Mouse (Mus musculus) stomach, embryonic 15.5 days (tissue): Measurements from ENCODE around the gene Acsl5. TPM values are rescaled to one million over a fixed set of nuclear protein-coding genes. Genes with fewer than 3 reads are reported as not detected.

Experiments used
- ATAC-seq: fragments of 200-750 bp; cut with Nextera tagmentation; 2 replicates; pipeline ENCODE4 v1.8.0; 2017; ENCODE audit warnings: low read depth, moderate number of reproducible peaks, moderate TSS enrichment; ENCODE audit not compliant: insufficient read depth, low FRiP score
- H3K27ac ChIP-seq: fragments of 300-500 bp; sonication (generic); 2 replicates; pipeline ENCODE4 v1.5.1; 2015; ENCODE audit warnings: mild to moderate bottlenecking, inconsistent platforms
- H3K27me3 ChIP-seq: fragments of 300-500 bp; sonication (generic); replicated peaks from 2 replicates; pipeline ENCODE4 v1.6.1; 2015; ENCODE audit warnings: inconsistent platforms
- H3K36me3 ChIP-seq: fragments of 300-500 bp; sonication (generic); 2 replicates; pipeline ENCODE4 v1.6.1; 2015; ENCODE audit warnings: inconsistent platforms
- H3K4me1 ChIP-seq: fragments of 300-500 bp; sonication (generic); 2 replicates; pipeline ENCODE4 v1.6.1; 2015; ENCODE audit warnings: inconsistent platforms
- H3K4me2 ChIP-seq: fragments of 300-500 bp; sonication (generic); 2 replicates; pipeline ENCODE4 v1.6.1; 2015; ENCODE audit warnings: mild to moderate bottlenecking, inconsistent platforms
- H3K4me3 ChIP-seq: fragments of 300-500 bp; sonication (generic); replicated peaks from 2 replicates; pipeline ENCODE4 v1.5.1; 2015; ENCODE audit warnings: inconsistent platforms
- H3K9ac ChIP-seq: fragments of 300-500 bp; sonication (generic); 2 replicates; pipeline ENCODE4 v1.6.1; 2015; ENCODE audit warnings: inconsistent platforms
- H3K9me3 ChIP-seq: fragments of 300-500 bp; sonication (generic); 2 replicates; pipeline ENCODE4 v1.6.1; 2016; ENCODE audit warnings: inconsistent platforms
- WGBS: fragments of 180-500 bp; shearing (Covaris S2); methylation state at CpG from one replicate; pipeline ENCODE4 v1.1.7; 2015; 5-methylcytosine and 5-hydroxymethylcytosine counted together
- polyA plus RNA-seq: library from polyadenylated mRNA; unstranded; fragments of >200 nt; fragmentation: Nextera tagmentation; extraction: Ambion mirVana; gene quantifications from 2 replicates; pipeline ENCODE4 v1.2.1, GENCODE M21; 2015

Acsl5 gene
- polyA plus RNA-seq, 1 experiment from 2014 or later: 116 TPM

GRCm38 (mm10) chr19:55244791-55245231 is 6.9 kb upstream of the Acsl5 start:
- Histone ChIP-seq H3K27me3 (no peaks in the 10 kb centered on the region), H3K4me3 (no peak overlapping the region), H3K27ac (peak overlapping the region; percentile 40; the same call in 1 of the 2 replicates), H3K36me3 (no peaks in the 10 kb centered on the region), H3K4me2 (no peak overlapping the region), H3K4me1 (0 out of 2 replicates have a peak, but pooled peaks cover 3% of the 10 kb centered on the region), H3K9me3 (no peaks in the 10 kb centered on the region), H3K9ac (no peak overlapping the region)
- ATAC-seq: peak; percentile 79
- 21% methylated on average over 7 of the region's 7 CpGs for WGBS

- Histone ChIP-seq H3K9ac (no peak overlapping the region), H3K4me3 (no peak overlapping the region), H3K27ac (no peak overlapping the region), H3K4me1 (0 out of 2 replicates have a peak, but pooled peaks cover 3% of the 10 kb centered on the region), H3K36me3 (no peaks in the 10 kb centered on the region), H3K9me3 (no peaks in the 10 kb centered on the region), H3K27me3 (no peaks in the 10 kb centered on the region), H3K4me2 (no peak overlapping the region)
- 79% methylated on average over 5 of the region's 5 CpGs for WGBS
- ATAC-seq: no peak
Observed at GRCm38 (mm10) chr19:55247563-55247962, 4.2 kb upstream of the Acsl5 start.

- 49% methylated on average over 9 of the region's 9 CpGs for WGBS
- ATAC-seq: no peak
- no peak overlapping the region for H3K27ac ChIP-seq
- no peak overlapping the region for H3K9ac ChIP-seq
- no peaks in the 10 kb centered on the region for H3K9me3 ChIP-seq
- no peak overlapping the region for H3K4me3 ChIP-seq
- H3K4me1 ChIP-seq: 0 out of 2 replicates have a peak, but pooled peaks cover 3% of the 10 kb centered on the region
- no peak overlapping the region for H3K4me2 ChIP-seq
- no peaks in the 10 kb centered on the region for H3K27me3 ChIP-seq
- no peaks in the 10 kb centered on the region for H3K36me3 ChIP-seq
Observed at GRCm38 (mm10) chr19:55247991-55248520, 3.7 kb upstream of the Acsl5 start.

- Histone ChIP-seq H3K27me3 (no peaks in the 10 kb centered on the region), H3K4me1 (0 out of 2 replicates have a peak, but pooled peaks cover 3% of the 10 kb centered on the region), H3K4me3 (no peak overlapping the region), H3K27ac (no peak overlapping the region), H3K9me3 (no peaks in the 10 kb centered on the region), H3K36me3 (no peaks in the 10 kb centered on the region), H3K4me2 (no peak overlapping the region), H3K9ac (no peak overlapping the region)
- ATAC-seq: no peak
- WGBS: 73% methylated on average over 5 of the region's 5 CpGs
Observed at GRCm38 (mm10) chr19:55250451-55250850, 1.3 kb upstream of the Acsl5 start.

- H3K9ac ChIP-seq: peak overlapping the region; percentile 77
- H3K27me3 ChIP-seq: no peaks in the 10 kb centered on the region
- H3K9me3 ChIP-seq: no peaks in the 10 kb centered on the region
- peak overlapping the region; percentile 91 for H3K27ac ChIP-seq
- H3K4me3 ChIP-seq: peak overlapping the region; percentile 64
- peak overlapping the region; percentile 91 for H3K4me2 ChIP-seq
- no peak for ATAC-seq
- no peaks in the 10 kb centered on the region for H3K36me3 ChIP-seq
- H3K4me1 ChIP-seq: 0 out of 2 replicates have a peak, but pooled peaks cover 3% of the 10 kb centered on the region
- WGBS: 2% methylated on average over 9 of the region's 9 CpGs
Observed at GRCm38 (mm10) chr19:55253239-55253569, 1.5 kb downstream of the Acsl5 start.

GRCm38 (mm10) chr19:55253570-55254441 is 2.1 kb downstream of the Acsl5 start:
- peak overlapping the region; percentile 77 for H3K9ac ChIP-seq
- peak; percentile 72 for ATAC-seq

GRCm38 (mm10) chr19:55254513-55255016 is 2.8 kb downstream of the Acsl5 start:
- peak overlapping the region; percentile 64 for H3K4me3 ChIP-seq
- peak overlapping the region; percentile 77; the same call in 1 of the 2 replicates for H3K9ac ChIP-seq
- WGBS: 15% methylated on average over 5 of the region's 5 CpGs
- peaks cover 6% of the 10 kb centered on the region; the same call in 1 of the 2 replicates for H3K4me1 ChIP-seq
- peak overlapping the region; percentile 91 for H3K27ac ChIP-seq
- no peaks in the 10 kb centered on the region for H3K9me3 ChIP-seq
- H3K27me3 ChIP-seq: no peaks in the 10 kb centered on the region
- peak; percentile 65 for ATAC-seq
- no peaks in the 10 kb centered on the region for H3K36me3 ChIP-seq
- H3K4me2 ChIP-seq: peak overlapping the region; percentile 91

More at GRCm38 (mm10) chr19:55253570-55254441, 2.1 kb downstream of the Acsl5 start:
- no peaks in the 10 kb centered on the region for H3K36me3 ChIP-seq
- 0 out of 2 replicates have a peak, but pooled peaks cover 3% of the 10 kb centered on the region for H3K4me1 ChIP-seq
- H3K4me3 ChIP-seq: peak overlapping the region; percentile 64
- H3K27me3 ChIP-seq: no peaks in the 10 kb centered on the region
- no peaks in the 10 kb centered on the region for H3K9me3 ChIP-seq
- H3K27ac ChIP-seq: peak overlapping the region; percentile 91
- under 1% methylated on average over 32 of the region's 32 CpGs for WGBS
- H3K4me2 ChIP-seq: peak overlapping the region; percentile 91

GRCm38 (mm10) chr19:55256156-55256555 is 4.4 kb downstream of the Acsl5 start:
- WGBS: 54% methylated on average over 9 of the region's 9 CpGs
- Histone ChIP-seq H3K36me3 (no peaks in the 10 kb centered on the region), H3K27me3 (no peaks in the 10 kb centered on the region), H3K4me3 (no peak overlapping the region), H3K9me3 (no peaks in the 10 kb centered on the region), H3K27ac (no peak overlapping the region), H3K4me1 (peaks cover 8% of the 10 kb centered on the region; the same call in 1 of the 2 replicates), H3K4me2 (no peak overlapping the region), H3K9ac (no peak overlapping the region)
- no peak for ATAC-seq

- Histone ChIP-seq H3K4me3 (no peak overlapping the region), H3K4me1 (peaks cover 8% of the 10 kb centered on the region; the same call in 1 of the 2 replicates), H3K27ac (peak overlapping the region; percentile 32; the same call in 1 of the 2 replicates), H3K9ac (no peak overlapping the region), H3K9me3 (no peaks in the 10 kb centered on the region), H3K27me3 (no peaks in the 10 kb centered on the region), H3K4me2 (no peak overlapping the region), H3K36me3 (no peaks in the 10 kb centered on the region)
- 66% methylated on average over 5 of the region's 5 CpGs for WGBS
- peak; percentile 31; the same call in 1 of the 2 replicates for ATAC-seq
Observed at GRCm38 (mm10) chr19:55257656-55258375, 6.1 kb downstream of the Acsl5 start.

- H3K4me3 ChIP-seq: no peak overlapping the region
- no peaks in the 10 kb centered on the region for H3K36me3 ChIP-seq
- no peak overlapping the region for H3K27ac ChIP-seq
- H3K4me1 ChIP-seq: peaks cover 8% of the 10 kb centered on the region; the same call in 1 of the 2 replicates
- 81% methylated on average over 5 of the region's 5 CpGs for WGBS
- no peaks in the 10 kb centered on the region for H3K9me3 ChIP-seq
- H3K9ac ChIP-seq: no peak overlapping the region
- ATAC-seq: no peak
- H3K4me2 ChIP-seq: no peak overlapping the region
- H3K27me3 ChIP-seq: no peaks in the 10 kb centered on the region
Observed at GRCm38 (mm10) chr19:55258514-55258913, 6.8 kb downstream of the Acsl5 start.

- Histone ChIP-seq H3K27ac (no peak overlapping the region), H3K36me3 (no peaks in the 10 kb centered on the region), H3K9me3 (no peaks in the 10 kb centered on the region), H3K27me3 (no peaks in the 10 kb centered on the region), H3K9ac (no peak overlapping the region), H3K4me2 (no peak overlapping the region), H3K4me3 (no peak overlapping the region), H3K4me1 (peaks cover 5% of the 10 kb centered on the region; the same call in 1 of the 2 replicates)
- no peak for ATAC-seq
- WGBS: 45% methylated on average over 12 of the region's 12 CpGs
Observed at GRCm38 (mm10) chr19:55260389-55261184, 8.8 kb downstream of the Acsl5 start.
